Mouse (Mus musculus): Measurements from ENCODE around the gene Rhox7b.
"Not testable (repeated sequence)": the region's sequence is repeated elsewhere in the genome, so short reads cannot be mapped to it uniquely, and the experiment has no call there.

Rhox7b gene

GRCm38 (mm10) chrX:37897132-37897531 lies at the start of gene Rhox7b:
Rhox7b (minus strand) TSS chrX:37897232.
- DNase-seq = not testable (repeated sequence)

- DNase-seq = no peak
Observed at GRCm38 (mm10) chrX:37916311-37916710, 19.3 kb upstream of the Rhox7b start.

GRCm38 (mm10) chrX:37908581-37908980 lies 11.5 kb upstream of the Rhox7b start:
- no peak for DNase-seq

GRCm38 (mm10) chrX:37903727-37904126 lies 6.7 kb upstream of the Rhox7b start:
- no peak for DNase-seq

- DNase-seq = not testable (repeated sequence)
Observed at GRCm38 (mm10) chrX:37901670-37902069, 4.6 kb upstream of the Rhox7b start, which contains the start of gene Rhox9. Rhox9 (minus strand) TSS chrX:37901770.

- no peak for DNase-seq
Observed at GRCm38 (mm10) chrX:37878844-37879243, 18.2 kb downstream of the Rhox7b start, which contains the start of gene Rhox8. Rhox8 (minus strand) TSS chrX:37878944.

- no peak for DNase-seq
Observed at GRCm38 (mm10) chrX:37871641-37872040, 25.4 kb downstream of the Rhox7b start.

Measured in layer of hippocampus, adult 9-11 months (tissue).